Mouse (Mus musculus) neural tube, embryonic 10.5 days (tissue): Measurements from ENCODE around the gene Shroom3.

Experiments
- DNase-seq: peaks from one replicate; pipeline ENCODE4 v3.0.0-alpha.2; 2017; ENCODE audit warnings: low spot score; ENCODE audit errors: extremely low spot score

Shroom3 gene

DNA sequence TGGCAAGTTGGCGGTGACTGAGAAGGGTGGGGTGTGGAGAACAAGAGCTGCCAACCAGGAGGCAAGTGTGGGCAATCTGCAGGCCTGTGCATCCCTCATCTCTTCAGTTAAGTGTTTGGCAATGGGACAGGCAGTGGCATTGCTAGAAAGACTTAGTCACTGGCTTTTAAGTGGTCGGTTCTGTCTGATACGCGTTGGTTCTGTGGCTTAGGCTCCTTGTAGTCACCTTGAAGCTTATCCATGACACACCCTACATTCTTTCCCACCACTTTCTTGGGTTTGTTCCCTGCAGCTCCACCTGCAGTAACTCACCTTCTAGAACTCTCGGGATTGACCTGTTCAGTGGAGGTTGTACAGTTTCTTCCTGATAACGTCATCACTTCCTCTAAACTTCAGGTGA, 166.5 kb downstream of the Shroom3 start:
- DNase-seq, result no peak

DNA sequence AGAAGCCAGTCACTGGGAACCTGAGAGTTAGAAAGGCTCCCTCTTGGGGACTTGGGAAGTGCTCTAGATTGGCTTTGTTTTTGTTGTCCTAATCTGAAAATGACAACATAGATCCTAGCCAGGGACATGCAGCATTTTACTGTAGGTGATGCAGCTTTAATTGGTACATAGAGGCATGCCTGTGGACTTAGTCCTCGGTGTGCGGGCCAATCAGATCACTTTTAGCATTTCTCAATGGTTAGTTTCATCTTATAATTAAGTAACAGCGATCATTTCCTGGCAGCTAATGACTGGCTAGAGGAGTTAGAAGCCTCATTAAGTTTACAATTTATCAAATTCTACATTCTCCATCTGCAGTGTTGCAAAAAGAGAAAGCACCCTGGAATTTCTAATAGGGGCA, 167.7 kb downstream of the Shroom3 start:
- no peak for DNase-seq

DNA sequence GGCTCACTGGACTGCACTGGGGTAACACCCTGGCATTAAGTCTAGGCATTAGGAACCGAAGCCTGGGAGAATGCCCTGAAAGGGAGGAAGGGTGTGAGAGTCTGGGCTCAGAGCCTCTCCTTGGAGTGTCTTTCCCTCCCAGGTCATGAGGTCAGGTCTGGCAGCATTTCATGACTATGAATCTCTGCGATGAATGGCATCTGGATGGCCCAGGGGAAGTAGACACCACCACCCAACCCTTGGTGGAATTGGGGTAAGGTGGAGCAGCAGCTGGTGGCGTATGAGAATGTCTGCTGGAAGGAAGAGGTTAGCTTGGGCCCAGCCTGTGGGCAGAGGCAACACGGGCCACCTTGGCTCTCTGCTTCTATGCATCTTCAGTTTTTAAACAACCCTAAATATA, 171.7 kb downstream of the Shroom3 start:
- no peak for DNase-seq

DNA sequence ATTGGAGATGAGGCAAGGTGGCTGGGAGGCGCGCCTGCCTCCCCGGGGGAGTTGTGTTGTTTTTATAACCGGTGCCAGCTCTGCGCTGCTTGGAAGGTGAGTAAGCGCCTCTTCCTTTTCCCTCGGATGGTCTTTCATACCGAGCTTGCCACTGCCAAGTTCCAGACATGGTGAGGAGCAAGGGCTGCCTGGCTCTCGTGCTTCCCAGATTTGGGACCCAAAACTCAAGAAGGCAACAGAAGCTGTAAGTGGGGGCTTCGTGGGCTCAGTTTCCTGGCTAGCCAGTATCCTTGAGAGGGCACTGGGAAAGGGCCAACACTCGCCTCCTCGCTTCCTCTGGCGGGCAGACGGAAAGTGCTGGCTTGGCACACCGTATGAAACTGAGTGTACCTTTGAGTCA, 173.1 kb downstream of the Shroom3 start:
- no peak for DNase-seq

DNA sequence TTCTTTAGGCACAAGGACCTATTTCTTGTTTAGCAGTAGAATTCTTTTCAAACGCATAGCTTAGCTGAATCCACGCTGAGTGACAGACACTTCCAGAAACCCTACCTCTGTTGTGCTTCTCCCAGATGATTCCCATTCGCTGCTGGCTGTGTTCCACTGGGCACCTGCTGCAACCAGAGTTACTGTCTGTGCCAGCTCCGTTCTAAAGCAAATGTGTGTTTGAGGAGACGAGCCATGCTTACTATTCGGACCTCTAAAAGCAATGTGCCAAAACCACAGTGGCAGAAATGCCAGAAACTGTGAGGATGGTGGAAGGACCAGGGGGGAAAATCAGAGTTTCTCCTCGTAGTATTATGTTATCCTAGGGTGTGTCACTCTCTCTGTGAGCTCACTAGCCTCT, 173.9 kb downstream of the Shroom3 start:
- DNase-seq, result no peak

DNA sequence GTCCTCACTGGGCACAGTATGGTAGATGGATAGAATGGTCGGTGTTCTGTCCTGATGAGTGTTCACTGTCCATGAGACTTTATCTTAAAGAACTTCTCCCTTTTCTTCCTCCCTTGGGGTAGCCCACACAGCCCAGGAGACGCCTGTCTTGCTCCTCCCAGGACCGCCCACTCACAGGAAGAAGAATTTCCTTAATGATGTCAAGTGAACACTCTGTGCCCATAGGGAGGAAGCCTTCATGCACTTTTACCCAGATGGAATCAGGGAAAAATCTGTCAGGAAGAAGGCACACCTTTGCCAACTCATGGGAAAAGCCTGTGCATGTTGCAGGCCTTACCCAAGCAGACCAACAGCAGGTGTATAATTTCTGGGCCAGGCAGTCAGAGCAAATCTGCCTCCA, 174.9 kb downstream of the Shroom3 start:
- DNase-seq, result no peak

DNA sequence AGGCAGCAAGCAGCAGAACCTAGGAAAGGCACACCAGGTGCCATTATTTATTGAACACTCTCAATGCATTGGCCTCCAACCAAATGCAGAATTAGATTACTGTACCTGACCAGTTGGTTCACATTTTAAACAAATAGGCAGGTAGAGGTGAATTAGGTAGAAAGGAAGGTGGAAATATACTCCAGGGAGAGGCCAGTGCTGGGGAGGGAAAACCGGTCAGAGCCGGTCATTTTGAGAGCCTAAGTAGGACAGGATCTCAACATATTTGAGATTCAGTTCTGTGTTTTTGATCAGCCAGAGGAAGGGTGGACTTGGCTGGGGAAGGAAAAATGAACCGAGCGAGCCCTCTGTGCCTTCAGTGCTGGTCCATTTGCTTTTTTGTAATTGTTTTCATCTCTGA, 175.3 kb downstream of the Shroom3 start:
- no peak for DNase-seq

DNA sequence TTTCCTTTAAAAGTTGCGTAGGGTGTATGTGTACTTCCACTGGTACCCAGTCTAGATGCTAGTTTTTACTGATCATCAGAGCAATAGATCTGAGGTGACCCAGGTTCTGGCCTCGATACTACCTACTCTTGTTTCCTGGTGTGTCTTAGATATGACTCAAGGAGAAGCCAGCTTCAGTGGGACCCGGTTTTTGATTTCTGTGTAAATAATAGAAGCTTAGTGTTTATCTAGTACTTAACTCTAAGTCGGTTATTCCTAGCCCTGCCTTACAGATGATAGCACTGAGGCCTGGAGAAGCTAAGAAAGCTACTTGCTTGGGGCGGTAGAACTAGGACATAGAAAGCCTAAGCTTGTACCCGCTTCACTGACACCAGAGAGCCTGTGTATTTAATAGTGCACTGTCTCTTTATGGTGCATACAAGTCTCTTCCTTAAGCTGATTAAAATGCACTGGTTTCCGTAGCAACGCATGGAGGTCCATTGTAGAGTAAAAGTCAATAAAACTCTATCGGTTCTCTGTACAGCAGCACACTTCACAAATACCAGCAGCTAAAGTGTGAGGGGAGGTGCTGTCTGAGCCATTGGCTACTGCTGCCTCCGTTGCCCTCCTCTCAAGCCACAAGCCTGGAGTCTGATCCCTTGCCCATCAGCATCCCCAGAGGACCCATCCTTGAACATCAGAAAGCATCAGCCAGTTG, 178.3 kb downstream of the Shroom3 start:
- DNase-seq, result no peak

DNA sequence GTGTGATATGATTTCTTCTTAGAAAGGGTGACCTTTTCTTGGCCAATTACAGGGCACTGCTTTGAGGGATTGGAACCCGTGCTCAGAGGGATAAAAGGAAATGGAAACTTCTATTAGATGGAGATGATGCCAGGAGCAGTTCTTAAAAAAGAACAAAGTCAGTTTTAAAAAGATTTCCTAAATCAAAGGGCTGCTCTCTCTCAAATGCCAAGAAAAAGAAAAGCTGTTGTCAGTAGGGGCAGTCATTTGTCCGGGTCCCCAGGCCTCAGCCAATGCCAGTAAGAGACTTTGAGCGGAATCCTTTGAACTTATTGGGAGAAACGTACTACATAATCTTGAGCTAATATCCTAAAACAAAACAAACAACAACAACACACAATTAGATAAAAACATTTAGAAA, 181.9 kb downstream of the Shroom3 start:
- no peak for DNase-seq

DNA sequence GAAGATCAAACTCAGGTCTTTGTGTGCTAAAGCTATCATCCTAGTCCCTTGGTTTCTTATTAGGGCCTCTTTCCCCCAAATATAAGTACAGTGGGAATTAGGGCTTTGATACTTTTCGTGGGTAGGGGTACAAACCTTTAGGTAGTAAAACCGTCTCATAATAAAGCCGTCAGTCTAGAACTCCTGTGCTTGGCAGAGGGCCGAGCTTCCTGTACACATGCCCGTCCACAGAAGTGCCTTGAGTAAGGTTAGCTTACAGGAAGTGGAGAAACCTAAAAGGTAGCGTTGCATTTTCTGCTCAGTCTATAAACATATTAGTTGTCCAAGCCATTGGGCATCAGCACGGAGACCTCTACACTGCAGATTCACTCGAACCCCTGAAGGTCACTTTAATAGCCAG, 183.3 kb downstream of the Shroom3 start:
- no peak for DNase-seq

DNA sequence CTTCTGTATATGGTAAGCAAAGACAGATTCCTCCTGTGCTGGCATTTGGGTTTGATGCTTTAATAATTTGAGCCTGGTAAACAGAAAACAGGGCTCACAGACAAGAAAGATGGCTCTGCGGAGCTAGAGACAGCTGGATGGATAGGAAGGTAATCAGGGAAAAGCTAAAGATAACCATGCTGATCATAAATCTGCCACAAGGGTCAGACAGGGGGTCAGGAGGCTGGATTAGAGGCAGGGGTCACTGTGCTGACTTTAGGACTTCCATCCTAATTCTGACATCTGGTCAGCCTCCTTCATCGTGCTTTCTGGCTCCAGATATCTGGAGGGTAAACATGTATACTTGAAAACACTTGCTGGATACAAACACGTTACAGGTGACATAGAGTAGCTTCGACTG, 184.0 kb downstream of the Shroom3 start:
- no peak for DNase-seq

DNA sequence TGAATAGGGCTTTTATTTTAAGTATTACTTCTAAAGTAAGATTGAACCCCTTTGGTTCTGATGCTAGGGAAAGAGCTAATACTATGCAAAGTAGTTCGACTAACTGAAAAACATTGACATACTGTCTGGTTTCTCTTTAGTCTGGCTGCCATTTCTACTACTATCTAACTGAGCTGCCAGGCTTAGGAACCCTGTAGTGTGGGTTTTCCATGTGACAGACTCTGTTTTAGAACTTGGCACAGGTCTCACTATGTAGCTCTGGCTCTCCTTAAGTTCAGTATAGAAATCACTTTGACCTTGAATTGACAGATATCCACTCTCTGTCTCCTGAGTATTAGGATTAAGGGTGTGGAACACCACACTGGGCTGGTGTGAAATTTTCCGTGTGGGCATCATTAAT, 185.0 kb downstream of the Shroom3 start:
- DNase-seq, result no peak

DNA sequence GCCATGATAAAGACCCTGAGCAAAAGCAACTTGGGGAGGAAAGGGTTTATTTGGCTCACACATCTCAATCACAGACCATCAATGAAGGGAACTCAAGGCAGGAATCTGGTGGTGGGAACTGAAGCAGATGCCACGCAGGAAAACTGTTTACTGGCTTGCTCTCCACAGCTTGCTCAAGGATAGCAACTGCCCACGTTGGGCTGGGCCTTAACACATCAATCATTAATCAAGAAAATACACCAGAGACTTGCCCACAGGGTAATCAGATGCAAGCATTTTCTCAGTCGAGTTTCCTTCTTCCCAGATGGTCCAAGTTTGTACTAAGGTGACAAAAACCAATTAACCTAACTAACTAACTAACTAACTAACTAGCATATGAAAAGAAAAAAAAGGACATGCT, 187.8 kb downstream of the Shroom3 start:
- DNase-seq, result no peak

DNA sequence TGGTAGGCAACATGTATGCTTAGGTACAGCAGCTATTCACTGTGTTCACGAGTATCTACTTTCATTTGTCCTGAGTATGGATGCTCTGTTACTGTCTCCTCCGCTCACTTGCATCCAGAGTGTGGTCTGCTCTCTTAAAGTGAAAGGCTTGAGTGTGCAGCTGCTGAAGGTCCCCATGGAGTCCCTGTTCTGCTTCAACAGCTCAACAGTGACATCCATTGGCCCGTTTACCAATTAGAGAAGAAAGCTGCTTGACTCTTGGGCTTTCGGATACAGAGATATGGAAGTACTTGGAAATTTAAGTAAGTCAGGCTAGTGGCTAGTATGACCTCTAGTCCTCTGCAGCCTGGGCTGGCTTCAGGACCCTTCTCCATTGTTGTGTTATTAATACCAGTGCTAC, 188.9 kb downstream of the Shroom3 start:
- DNase-seq, result no peak

DNA sequence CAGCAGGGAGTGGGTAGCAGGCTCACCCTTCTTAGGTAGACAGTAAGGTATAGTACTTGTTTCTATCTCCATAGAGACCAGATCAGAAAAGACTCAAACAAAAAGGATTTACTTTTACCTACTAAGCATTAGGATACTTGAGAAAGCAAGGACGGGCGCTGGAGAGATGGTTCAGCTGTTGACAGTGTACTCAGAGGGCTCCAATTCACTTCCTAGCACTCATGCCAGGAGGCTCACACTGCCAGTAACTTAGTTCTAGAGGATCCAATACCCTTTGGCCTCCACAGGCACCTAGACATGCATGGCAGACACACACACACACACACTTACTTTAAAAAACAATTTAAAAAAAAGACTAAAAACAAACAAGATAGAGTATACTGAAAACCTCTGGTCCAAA, 189.8 kb downstream of the Shroom3 start:
- no peak for DNase-seq

DNA sequence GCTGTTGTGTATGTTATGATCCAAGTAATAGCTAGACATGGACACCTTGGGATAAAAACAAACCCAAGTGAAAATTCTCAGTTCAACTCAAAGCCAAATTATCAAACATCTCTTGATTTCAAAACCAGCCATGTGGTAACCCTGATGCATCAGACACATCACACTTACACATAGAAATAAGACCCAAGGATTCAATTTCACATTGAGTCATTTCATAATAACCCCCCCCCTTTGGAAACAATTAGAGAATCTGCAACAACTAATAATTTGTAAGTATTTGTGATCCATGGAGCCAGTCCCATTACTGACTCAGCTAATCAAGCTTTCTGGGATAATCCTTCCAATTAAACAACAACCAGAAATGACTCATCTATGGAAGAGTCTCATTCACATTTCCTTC, 190.3 kb downstream of the Shroom3 start:
- DNase-seq, result no peak

DNA sequence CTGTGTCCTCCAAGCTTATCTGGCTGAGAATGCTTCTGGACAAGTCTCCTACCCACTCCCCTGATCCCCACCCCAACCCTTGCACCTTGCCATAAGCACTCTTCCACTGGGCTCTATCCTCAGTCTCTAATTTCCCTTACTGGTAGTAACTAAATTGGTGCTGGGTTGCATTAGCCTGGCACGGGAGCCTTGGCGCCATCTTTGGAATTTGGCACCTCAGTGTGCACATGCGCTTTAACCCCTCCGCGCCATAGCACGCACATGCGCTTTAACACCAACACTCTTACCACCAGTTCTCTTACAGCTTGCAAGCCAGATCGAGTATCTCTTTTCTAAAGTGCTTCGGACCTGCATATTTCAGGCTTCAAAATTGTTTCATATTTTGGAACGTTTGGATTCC, 192.6 kb downstream of the Shroom3 start:
- no peak for DNase-seq

DNA sequence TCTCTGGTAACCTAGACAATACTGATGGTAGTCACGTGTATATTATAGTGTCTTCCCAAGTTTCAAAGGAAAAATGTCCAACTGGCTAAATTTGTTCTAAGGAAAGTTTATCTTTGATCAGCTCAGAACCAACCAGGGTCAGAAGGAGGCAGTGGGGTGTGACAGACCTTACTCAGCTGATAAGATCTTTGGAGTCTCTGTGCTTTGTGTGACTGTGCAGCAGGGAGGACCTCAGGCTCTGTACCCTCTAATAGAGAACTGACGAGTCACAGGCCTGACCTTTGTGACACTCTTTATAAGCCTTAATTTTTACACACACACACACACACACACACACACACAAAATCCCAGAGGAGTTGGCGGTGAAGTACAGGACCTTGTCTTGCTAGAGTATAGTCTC, 193.9 kb downstream of the Shroom3 start:
- no peak for DNase-seq

DNA sequence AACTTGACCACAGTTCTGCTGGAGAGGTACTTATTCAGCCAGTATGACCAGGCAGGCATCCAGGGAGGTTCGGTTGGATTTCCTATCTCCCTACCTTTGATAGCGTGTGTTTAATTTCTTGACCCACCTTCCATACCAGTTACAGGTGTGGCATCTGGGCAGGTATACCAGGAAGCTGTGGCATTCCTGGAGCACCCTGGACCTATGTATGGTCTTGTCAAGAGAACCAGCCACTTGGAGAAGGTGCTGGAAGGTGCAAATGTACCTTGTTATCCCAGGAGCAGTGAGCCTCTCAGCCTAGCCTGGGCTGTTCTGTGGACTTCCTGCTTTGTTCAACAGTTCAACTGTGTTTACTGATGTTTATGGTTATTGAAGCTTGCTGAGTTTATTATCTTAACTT, 197.2 kb downstream of the Shroom3 start:
- no peak for DNase-seq

DNA sequence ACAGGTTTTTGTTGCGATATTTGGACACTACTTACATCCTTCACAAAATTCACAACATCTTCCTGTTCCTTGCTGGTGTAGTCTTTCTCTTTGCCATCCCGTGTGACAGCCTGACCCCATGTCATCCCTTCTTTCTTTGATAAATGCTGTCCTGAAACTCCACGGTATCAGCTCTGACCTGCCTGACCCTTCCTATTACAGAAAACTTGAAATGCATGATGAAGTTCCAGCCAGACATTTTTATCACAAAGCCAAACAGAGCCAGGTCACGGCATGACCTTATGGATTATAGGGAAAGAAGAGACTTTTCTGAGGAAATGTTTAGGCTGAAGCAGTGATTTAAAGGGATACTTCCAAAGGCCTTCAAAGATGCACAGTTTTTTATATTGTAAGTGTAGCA, 197.7 kb downstream of the Shroom3 start:
- no peak for DNase-seq

DNA sequence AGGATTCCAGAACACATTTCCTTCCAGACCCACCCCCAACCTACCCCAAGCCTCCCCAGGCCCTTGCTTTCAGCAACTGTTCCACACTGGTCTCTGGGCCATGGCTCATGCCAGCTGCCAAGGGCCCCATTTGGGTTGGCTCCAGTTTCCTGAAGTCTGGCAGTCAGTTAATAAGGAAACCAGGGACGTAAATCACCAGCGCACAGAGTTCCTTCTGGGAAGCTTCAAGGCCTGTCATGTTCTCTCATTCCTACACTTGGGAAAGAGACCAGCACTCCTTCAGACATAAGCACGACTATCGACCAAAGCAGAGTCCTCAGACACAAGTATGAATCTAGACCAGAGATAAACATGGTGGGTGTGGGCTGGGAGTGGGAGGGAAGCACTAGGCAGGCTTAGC, 202.9 kb downstream of the Shroom3 start:
- no peak for DNase-seq

DNA sequence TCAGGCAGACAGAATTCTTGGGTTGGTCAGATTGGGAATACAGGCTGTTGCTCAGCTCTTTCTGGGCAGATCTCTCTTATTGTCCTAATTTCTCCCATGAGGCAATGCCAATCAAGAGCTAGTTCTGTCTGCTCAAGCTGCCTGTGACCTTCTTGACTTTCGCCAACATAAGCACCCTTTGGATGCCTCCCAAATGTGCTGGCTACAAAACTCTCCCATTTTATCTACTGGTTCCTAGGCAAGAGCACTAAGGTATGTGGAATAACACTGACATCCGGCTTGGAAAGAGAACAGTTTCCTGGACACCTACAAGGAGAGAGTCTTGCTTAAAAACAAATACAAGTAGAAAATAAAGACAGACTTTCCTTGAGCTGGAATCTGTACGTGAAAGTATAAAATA, 204.3 kb downstream of the Shroom3 start:
- no peak for DNase-seq

DNA sequence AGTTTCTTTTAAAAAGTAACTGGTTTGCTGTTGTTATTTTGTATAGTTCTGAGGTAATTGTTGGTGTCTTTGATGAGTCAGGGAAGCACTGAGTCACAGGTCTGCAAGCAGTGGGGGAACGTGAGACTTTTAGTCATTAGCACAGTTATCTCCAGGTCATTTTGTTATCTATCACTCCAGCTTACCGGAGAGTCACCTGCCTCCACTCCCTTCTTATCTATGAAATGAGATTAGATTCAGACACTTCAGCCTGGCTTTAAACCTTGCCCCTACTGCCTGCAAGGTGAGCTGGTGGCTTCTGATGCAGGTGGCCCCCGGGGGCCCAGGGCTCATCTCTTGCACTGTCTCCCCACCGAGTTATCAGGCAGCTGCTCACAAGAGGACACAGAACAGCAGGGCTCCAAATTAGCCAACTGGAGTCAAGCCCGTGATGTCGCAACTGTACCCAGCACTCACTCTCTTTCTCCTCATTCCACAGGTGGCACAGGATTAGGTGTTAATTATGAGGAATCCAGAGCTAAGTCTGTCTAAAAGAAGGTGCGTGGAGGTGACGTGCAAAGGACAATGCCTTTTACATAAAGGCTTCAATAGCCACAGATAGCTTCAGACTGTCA, 205.5 kb downstream of the Shroom3 start:
- no peak for DNase-seq

DNA sequence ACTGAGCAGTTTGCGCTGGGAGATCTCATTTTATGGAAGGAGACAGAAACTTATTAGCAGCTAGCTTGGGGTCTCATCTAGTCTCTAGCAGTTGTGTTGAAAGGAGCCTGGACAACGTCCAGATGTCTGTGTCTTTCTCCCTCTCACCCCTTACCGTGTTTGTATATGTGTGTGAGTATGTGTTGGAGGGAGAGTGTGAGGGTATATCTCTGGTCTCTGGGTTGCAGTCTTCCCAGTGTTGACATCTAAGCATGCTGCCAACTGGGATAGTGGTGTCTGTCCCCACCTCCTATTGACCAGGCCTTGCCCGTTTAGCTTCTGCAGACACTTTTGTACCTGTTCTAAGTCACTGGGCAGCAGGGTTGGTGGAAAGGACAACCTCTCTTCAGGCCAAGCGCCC, 207.7 kb downstream of the Shroom3 start:
- no peak for DNase-seq
